Mouse (Mus musculus) stomach, embryonic 15.5 days (tissue): Measurements from ENCODE around the gene Prdm4. TPM values are rescaled to one million over a fixed set of nuclear protein-coding genes. Genes with fewer than 3 reads are reported as not detected.
A peak's percentile ranks its signal among the peaks of the same experiment; 100 is the strongest.

ENCODE experiments used
- ATAC-seq: fragments of 200-750 bp; cut with Nextera tagmentation; 2 replicates; pipeline ENCODE4 v1.8.0; 2017; ENCODE audit warnings: low read depth, moderate number of reproducible peaks, moderate TSS enrichment; ENCODE audit not compliant: insufficient read depth, low FRiP score
- H3K27ac ChIP-seq: fragments of 300-500 bp; sonication (generic); 2 replicates; pipeline ENCODE4 v1.5.1; 2015; ENCODE audit warnings: mild to moderate bottlenecking, inconsistent platforms
- H3K27me3 ChIP-seq: fragments of 300-500 bp; sonication (generic); replicated peaks from 2 replicates; pipeline ENCODE4 v1.6.1; 2015; ENCODE audit warnings: inconsistent platforms
- H3K36me3 ChIP-seq: fragments of 300-500 bp; sonication (generic); 2 replicates; pipeline ENCODE4 v1.6.1; 2015; ENCODE audit warnings: inconsistent platforms
- H3K4me1 ChIP-seq: fragments of 300-500 bp; sonication (generic); 2 replicates; pipeline ENCODE4 v1.6.1; 2015; ENCODE audit warnings: inconsistent platforms
- H3K4me2 ChIP-seq: fragments of 300-500 bp; sonication (generic); 2 replicates; pipeline ENCODE4 v1.6.1; 2015; ENCODE audit warnings: mild to moderate bottlenecking, inconsistent platforms
- H3K4me3 ChIP-seq: fragments of 300-500 bp; sonication (generic); replicated peaks from 2 replicates; pipeline ENCODE4 v1.5.1; 2015; ENCODE audit warnings: inconsistent platforms
- H3K9ac ChIP-seq: fragments of 300-500 bp; sonication (generic); 2 replicates; pipeline ENCODE4 v1.6.1; 2015; ENCODE audit warnings: inconsistent platforms
- H3K9me3 ChIP-seq: fragments of 300-500 bp; sonication (generic); 2 replicates; pipeline ENCODE4 v1.6.1; 2016; ENCODE audit warnings: inconsistent platforms
- WGBS: fragments of 180-500 bp; shearing (Covaris S2); methylation state at CpG from one replicate; pipeline ENCODE4 v1.1.7; 2015; 5-methylcytosine and 5-hydroxymethylcytosine counted together
- polyA plus RNA-seq: library from polyadenylated mRNA; unstranded; fragments of >200 nt; fragmentation: Nextera tagmentation; extraction: Ambion mirVana; gene quantifications from 2 replicates; pipeline ENCODE4 v1.2.1, GENCODE M21; 2015

Gene Prdm4
- polyA plus RNA-seq, result 13.1 and 14.9 TPM in 2 replicates

DNA sequence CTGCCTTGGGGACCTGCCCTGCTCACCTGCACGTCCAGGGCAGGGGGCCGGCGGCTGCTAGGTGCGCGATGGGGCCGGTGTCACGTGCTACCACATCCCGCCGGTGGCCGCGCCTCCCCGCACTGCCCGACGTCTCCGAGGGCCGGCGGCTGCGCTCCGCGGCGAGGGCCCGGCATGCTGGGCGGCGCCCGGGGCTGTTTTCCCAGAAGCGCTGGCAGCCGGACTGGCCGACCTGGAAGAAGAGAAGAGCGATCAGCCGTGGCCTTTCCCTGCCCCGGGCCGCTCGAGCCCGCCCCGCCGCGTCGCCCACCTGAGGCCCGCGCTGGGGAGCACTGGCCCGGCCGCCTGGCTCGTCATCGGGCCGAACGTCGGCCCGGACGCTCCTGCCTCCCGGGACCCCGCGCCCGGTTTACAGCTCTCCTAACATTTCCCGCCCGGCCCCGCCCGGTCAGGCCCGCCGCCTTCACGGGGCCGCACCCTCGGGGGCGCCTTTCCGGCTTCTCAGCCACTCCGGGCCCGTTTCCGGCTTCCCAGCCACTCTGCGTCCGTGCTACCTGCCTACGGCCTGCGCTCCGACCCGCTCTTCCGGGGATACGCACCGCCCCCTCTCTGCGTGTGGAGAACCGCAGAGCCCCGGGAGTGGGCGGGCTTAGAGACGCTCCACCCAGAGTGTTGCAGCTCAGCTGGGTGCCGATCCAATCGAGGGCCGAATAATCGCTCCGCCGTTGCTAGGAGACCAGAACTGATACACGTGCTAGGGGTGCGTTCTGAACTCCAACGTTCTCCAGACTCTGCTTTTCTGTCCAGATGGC, at the start of gene Prdm4:
TSS of gene Prdm4 (minus strand) at position 645 of the 812 bp plus-strand sequence.
- H3K9ac ChIP-seq, result peak within 1 kb of the TSS; percentile 75
- WGBS, result under 1% methylated on average over 77 of the region's 90 CpGs
- peak within 1 kb of the TSS; percentile 77 for H3K4me2 ChIP-seq
- H3K27me3 ChIP-seq, result no peaks in the 10 kb centered on the region; the same call in 1 of the 2 replicates
- H3K9me3 ChIP-seq, result no peaks in the 10 kb centered on the region
- ATAC-seq, result peak; percentile 100
- peaks cover 5% of the 10 kb centered on the region; the same call in 1 of the 2 replicates for H3K36me3 ChIP-seq
- H3K4me1 ChIP-seq, result 0 out of 2 replicates have a peak, but pooled peaks cover 11% of the 10 kb centered on the region
- H3K27ac ChIP-seq, result peak within 1 kb of the TSS; percentile 89
- H3K4me3 ChIP-seq, result peak within 1 kb of the TSS; percentile 99

GRCm38 (mm10) chr10:85966476-85966875, 49.5 kb upstream of the Prdm4 start:
- no peak for ATAC-seq
- WGBS, result 51% methylated on average over 2 of the region's 2 CpGs

GRCm38 (mm10) chr10:85964316-85964715, 47.4 kb upstream of the Prdm4 start:
- Histone ChIP-seq H3K9ac (no peak overlapping the region), H3K4me2 (no peak overlapping the region), H3K4me1 (no peaks in the 10 kb centered on the region), H3K4me3 (no peak overlapping the region), H3K9me3 (no peaks in the 10 kb centered on the region), H3K36me3 (no peaks in the 10 kb centered on the region), H3K27me3 (no peaks in the 10 kb centered on the region), H3K27ac (no peak overlapping the region)
- WGBS, result 87% methylated on average over 7 of the region's 7 CpGs
- no peak for ATAC-seq

More at GRCm38 (mm10) chr10:85966476-85966875, 49.5 kb upstream of the Prdm4 start:
- Histone ChIP-seq H3K36me3 (no peaks in the 10 kb centered on the region), H3K9me3 (no peaks in the 10 kb centered on the region), H3K27me3 (no peaks in the 10 kb centered on the region), H3K27ac (no peak overlapping the region), H3K9ac (no peak overlapping the region), H3K4me2 (no peak overlapping the region), H3K4me3 (no peak overlapping the region), H3K4me1 (no peaks in the 10 kb centered on the region)

DNA sequence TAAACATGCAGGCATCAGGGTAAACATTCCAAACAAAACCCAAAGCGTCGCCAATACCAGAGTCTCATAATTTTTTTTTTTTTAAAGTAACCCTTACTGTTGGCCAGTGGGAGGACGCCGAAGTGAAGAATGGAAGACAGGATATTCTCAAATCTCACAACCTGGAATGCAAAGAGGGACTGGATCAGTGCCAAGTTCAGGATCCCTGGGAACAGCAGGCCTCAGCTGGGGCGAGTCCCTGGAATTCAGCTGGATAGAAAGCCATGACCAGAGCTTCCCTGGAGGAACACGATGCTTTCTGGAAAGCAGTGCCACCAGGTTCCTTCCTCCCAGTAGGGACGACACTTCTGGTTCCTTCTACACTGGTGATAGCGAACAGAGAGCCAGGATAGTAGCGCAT, 46.0 kb upstream of the Prdm4 start:
- Histone ChIP-seq H3K36me3 (no peaks in the 10 kb centered on the region), H3K27ac (no peak overlapping the region), H3K4me2 (no peak overlapping the region), H3K27me3 (no peaks in the 10 kb centered on the region), H3K4me3 (no peak overlapping the region), H3K9me3 (no peaks in the 10 kb centered on the region), H3K4me1 (no peaks in the 10 kb centered on the region), H3K9ac (no peak overlapping the region)
- ATAC-seq, result no peak
- 49% methylated on average over 9 of the region's 9 CpGs for WGBS

DNA sequence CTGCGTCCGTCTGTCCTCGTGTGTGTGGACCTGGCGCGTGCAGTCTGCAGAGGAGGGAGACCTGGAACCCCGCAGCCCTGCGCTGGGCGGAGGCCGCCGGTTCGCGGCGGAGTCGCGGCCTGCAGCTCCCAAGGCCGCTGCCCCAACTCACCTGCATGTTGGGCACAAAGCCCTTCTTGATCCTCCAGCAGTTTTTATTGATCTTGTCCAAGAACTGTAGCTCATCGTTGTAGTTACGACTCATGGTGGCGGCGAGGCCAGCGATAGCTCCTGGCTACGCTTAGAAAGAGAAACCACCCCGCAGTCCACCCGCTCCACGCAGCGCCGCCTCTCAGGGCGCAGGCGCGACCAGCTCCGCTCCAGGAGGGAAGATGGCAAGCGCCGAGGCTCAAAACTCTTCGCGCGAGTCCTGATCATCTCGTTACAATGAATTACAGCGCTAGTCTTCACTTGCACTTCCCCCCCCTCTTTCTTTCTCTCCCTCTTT, 40.6 kb upstream of the Prdm4 start, which contains the start of gene Rtcb:
TSS of gene Rtcb (minus strand) at position 360 of the 487 bp plus-strand sequence.
- no peaks in the 10 kb centered on the region for H3K27me3 ChIP-seq
- H3K9me3 ChIP-seq, result no peaks in the 10 kb centered on the region
- 0% methylated on average over 38 of the region's 38 CpGs for WGBS
- peak within 1 kb of the TSS; percentile 82 for H3K4me3 ChIP-seq
- peaks cover 4% of the 10 kb centered on the region; the same call in 1 of the 2 replicates for H3K4me1 ChIP-seq
- ATAC-seq, result peak; percentile 86
- peak within 1 kb of the TSS; percentile 87 for H3K9ac ChIP-seq
- H3K4me2 ChIP-seq, result peak within 1 kb of the TSS; percentile 79
- peaks cover 21% of the 10 kb centered on the region; the same call in 1 of the 2 replicates for H3K36me3 ChIP-seq
- peak within 1 kb of the TSS; percentile 77; the same call in 1 of the 2 replicates for H3K27ac ChIP-seq

- no peaks in the 10 kb centered on the region for H3K27me3 ChIP-seq
- ATAC-seq, result no peak
- H3K27ac ChIP-seq, result peak overlapping the region; percentile 77; the same call in 1 of the 2 replicates
- 3% methylated on average over 20 of the region's 20 CpGs for WGBS
- peaks cover 23% of the 10 kb centered on the region; the same call in 1 of the 2 replicates for H3K36me3 ChIP-seq
- H3K9me3 ChIP-seq, result no peaks in the 10 kb centered on the region
- H3K4me3 ChIP-seq, result peak overlapping the region; percentile 82
- peak overlapping the region; percentile 87 for H3K9ac ChIP-seq
- H3K4me1 ChIP-seq, result peaks cover 4% of the 10 kb centered on the region; the same call in 1 of the 2 replicates
- peak overlapping the region; percentile 79 for H3K4me2 ChIP-seq
Measured at GRCm38 (mm10) chr10:85956871-85957419, 40.0 kb upstream of the Prdm4 start.

DNA sequence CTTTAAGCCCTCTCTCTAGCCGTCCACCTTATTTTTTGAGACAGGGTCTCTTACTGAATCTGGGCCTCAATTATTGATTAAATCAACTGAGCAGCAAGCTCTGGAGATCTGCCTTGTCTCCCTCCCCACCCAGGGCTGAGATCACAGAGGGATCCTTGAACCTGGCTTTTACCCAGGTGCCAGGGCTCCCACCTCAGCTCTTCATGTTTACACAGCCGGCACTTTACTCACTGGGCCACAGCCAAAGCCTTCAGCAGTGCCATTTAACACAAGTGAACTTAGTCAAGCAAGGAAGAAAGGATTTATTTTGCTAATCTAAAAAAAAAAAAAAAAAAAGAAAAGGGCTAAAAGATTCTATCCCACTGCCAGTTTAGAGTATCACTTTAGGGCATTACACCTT, 37.5 kb upstream of the Prdm4 start:
- H3K9ac ChIP-seq, result no peak overlapping the region
- H3K27ac ChIP-seq, result 0 out of 2 replicates have a peak overlapping the region, but pooled peaks have one; percentile 42
- H3K4me2 ChIP-seq, result no peak overlapping the region
- no peaks in the 10 kb centered on the region for H3K27me3 ChIP-seq
- H3K4me3 ChIP-seq, result no peak overlapping the region
- 62% methylated on average over 2 of the region's 2 CpGs for WGBS
- H3K36me3 ChIP-seq, result peaks cover 37% of the 10 kb centered on the region; the same call in 1 of the 2 replicates
- H3K4me1 ChIP-seq, result peaks cover 4% of the 10 kb centered on the region; the same call in 1 of the 2 replicates
- no peaks in the 10 kb centered on the region for H3K9me3 ChIP-seq
- ATAC-seq, result peak; percentile 70; the same call in 1 of the 2 replicates

DNA sequence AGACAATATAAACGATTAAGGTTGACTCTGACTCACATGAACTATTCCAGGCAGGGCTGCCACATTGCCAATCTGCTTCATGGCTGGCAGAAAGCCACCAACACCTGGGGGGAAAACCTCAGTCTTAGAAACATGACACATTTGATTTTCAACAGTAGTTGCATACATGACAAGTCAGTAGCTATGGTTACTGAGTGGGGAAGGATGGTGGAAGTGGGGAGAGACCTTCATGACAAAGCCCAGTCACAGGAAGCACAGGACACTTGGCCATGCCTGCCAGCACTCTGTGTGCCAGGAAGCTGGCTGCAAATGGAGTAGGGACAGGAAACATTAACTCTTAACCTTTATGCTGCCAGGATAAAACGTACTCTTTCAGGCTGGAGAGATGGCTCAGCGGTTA, 36.5 kb upstream of the Prdm4 start:
- no peaks in the 10 kb centered on the region for H3K9me3 ChIP-seq
- H3K36me3 ChIP-seq, result peaks cover 47% of the 10 kb centered on the region
- no peak overlapping the region for H3K27ac ChIP-seq
- H3K9ac ChIP-seq, result no peak overlapping the region
- H3K4me2 ChIP-seq, result no peak overlapping the region
- 81% methylated on average over 3 of the region's 3 CpGs for WGBS
- H3K4me3 ChIP-seq, result no peak overlapping the region
- H3K27me3 ChIP-seq, result no peaks in the 10 kb centered on the region
- H3K4me1 ChIP-seq, result peaks cover 4% of the 10 kb centered on the region; the same call in 1 of the 2 replicates
- no peak for ATAC-seq

DNA sequence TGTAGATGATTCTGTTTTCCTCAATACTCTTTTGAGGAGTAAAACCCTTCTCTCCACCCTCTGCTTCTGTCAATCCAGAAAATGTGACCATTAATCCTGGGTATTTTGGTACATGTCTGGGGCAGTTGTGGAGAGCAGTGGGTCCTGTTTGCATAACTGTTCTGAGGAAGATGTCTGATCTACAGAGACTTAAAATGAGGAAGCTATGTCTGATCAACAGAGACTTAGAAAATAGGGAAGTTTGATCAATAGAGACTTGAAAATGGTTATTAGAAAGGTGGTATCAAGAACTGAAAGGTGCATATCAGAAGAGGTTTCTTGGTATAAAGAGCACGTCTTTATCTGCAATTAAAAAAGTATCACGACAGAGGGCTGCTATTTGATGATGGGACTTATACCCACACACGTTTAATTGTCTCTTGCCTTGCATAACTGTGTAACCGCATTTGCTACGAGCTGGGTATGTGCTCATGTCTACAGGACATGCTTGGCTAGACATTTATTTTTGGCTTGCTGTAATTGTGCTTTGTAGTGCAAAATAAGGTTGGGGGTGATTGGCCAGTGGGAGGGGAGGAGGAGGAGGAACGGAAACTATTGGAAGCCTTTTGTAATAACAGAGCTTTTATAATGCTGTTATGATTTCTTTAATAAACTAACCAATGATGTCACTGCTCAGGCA, 35.0 kb upstream of the Prdm4 start:
- Histone ChIP-seq H3K9ac (no peak overlapping the region), H3K27ac (no peak overlapping the region), H3K27me3 (no peaks in the 10 kb centered on the region), H3K4me1 (peaks cover 4% of the 10 kb centered on the region; the same call in 1 of the 2 replicates), H3K4me2 (no peak overlapping the region), H3K36me3 (peaks cover 52% of the 10 kb centered on the region), H3K9me3 (no peaks in the 10 kb centered on the region), H3K4me3 (no peak overlapping the region)
- WGBS, result 83% methylated on average over 6 of the region's 6 CpGs
- no peak for ATAC-seq

DNA sequence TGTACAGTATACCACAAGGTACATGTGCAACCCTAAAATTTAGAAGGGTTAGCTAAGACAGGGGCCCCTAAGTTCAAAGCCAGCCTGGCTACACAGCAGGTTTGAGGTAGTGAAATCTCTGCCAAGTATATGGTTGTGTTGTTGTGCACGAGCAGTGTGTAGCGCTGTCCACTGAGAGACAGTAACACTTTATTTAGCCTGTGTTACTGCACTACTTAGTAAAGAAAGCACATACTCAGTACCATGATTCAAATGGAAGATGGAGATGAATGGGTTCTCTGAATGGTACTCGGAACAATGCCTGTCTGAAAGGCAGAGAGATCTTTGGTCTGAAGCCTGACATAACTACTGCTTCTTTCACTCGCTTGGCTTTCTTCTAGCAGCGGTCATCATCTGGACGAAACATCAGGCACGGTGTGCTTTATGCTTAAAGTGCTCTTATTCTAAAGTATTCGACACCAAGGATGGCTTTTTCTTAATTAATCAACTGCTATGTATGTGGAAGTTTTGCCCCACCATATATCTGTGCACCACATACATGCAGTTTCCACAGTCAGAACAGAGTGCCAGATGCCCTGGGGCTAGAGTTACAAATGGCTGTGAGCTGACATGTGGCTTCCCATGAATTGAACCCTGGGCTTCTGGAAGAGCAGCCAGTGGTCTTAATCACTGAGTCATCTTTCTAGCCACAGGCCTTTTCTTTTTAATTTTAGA, 31.7 kb upstream of the Prdm4 start:
- Histone ChIP-seq H3K4me3 (no peak overlapping the region), H3K36me3 (peaks cover 62% of the 10 kb centered on the region), H3K27ac (no peak overlapping the region), H3K4me1 (no peaks in the 10 kb centered on the region), H3K9me3 (no peaks in the 10 kb centered on the region), H3K4me2 (no peak overlapping the region), H3K27me3 (no peaks in the 10 kb centered on the region), H3K9ac (no peak overlapping the region)
- WGBS, result 94% methylated on average over 8 of the region's 8 CpGs
- ATAC-seq, result no peak
